Mouse (Mus musculus) lung, postnatal 36 days (tissue): ENCODE measurements around the gene Sparc.
"Not testable (repeated sequence)": the region's sequence is repeated elsewhere in the genome, so short reads cannot be mapped to it uniquely, and the experiment has no call there.

Experiments
- DNase-seq: peaks from one replicate; pipeline ENCODE4 v3.0.0; 2022; ENCODE audit warnings: mixed read lengths

Gene Sparc

DNA sequence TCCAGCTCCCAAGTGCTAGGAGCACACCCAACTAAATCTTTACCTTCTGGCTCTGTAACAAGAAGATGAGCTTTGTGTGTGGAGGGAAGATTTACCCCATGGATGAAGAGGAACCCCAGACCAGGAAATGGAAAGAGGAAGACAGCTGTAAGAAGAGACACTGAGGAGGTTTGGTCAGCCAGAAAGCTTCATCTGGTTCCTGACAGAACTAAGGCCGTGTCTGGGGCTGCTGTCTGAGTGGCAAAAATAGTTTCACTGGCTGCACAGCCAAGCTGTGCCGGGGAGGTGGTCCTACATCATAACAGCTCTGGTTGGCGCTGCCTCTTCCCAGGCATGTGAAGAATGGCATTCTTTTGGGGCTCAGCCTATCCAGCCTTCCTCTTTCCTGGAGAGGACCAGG lies 10.0 kb upstream of the Sparc start:
- peak; percentile 38 for DNase-seq

DNA sequence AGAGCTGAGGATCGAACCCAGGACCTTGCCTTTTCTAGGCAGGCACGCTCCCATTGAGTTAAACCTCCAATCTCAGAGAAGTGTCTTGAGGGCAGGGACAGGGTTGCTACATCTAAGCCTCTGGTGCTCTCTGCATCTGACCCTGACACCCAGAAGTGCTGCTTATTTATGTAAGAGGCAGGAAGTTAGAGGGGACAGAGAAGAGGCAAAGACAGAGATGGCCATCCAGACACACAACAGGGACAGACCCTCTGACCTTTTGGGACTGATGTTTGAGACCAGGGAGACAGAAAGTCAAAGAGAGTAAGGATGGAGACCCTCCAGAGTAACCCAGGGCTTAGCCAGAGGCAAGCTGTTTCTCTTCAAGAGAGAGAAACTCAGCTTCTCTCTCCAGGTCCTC lies 7.0 kb upstream of the Sparc start:
- DNase-seq: no peak

DNA sequence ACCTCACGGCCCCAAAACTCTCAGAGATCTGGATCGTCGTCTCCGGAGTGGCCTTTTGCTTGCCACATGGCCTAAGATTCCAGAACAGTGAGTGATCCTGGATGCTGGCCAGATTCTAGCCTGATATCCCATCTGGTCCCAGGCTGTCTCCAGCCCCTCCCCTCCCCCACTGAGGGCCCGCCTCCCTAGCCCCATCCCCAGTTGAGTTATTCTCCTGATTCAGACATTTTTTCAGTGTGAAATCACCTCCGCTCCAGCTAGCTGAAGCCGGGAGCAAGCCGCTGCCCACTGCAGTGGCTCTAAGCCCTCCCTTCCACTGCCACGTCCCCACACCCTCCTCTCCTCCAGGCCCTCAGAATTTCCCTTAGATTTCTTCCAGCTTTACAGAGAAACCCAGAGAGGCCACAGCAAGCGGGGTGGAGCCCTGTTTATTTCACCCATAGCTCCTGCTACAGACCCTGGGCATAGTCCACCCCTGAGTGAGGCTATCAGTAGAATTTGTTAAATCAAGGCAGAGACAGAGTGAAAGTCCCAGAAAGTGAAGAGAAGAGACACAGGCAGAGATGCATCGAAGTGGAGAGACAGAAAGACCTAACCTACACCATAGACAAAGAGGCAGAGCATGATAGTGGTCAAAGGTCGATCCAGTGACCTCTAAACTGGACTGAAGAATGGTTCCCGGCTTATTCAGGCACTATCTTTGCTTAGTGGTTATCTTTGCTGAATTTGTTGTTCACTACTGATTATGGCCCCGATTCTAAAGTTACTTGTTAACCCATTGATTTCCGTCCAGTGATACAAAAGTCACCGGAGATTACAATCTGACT lies 5.4 kb upstream of the Sparc start:
- peak; percentile 90 for DNase-seq

DNA sequence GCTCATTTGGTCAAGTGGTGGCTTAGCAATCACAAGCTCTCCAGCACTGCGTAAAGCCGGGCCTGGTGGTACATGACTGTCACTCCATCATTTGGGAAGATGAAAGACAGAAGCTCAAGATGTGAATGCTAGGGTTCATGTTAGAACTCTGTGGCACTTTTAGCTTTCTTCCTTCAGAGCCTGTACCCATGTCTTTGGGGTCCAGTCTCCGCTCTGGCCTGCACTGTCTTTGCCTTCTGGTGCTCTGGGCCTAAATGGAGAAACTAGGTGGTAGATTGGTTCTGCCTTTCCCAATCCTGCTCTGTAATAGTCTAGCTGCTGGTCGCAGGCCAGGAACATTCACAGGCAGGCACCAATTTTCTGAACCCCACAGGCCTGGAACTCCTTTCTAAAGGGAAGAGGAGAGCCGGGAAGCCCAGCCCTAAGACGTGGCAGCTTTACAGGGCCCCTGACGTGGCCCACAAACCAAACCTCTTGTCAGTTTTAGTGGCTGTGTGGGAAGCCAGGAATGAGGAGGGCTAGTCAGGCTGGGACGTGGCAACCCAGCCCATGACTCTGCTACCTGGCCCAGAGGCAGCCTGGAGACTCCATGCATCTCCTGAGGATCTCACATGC lies 1.9 kb upstream of the Sparc start:
- no peak for DNase-seq

DNA sequence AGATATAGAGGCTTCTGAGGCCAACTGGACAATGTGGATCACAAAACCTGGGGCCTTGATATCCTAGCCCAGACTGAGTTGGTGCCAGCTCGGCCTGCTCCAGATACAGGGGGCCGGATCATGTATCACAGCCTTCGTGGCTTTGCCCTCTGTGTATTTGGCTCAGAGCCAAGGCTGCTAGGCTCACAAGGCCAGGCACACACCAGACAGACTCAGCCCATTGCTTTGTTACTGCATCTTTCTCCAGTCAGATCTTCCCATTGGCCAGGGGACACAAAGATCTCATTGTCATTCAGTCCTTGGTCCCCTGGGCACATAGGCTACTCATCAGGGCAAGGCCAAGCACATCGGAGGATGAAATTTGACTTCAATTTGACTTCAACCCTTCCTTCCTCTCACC lies 773 bp upstream of the Sparc start:
- no peak for DNase-seq

DNA sequence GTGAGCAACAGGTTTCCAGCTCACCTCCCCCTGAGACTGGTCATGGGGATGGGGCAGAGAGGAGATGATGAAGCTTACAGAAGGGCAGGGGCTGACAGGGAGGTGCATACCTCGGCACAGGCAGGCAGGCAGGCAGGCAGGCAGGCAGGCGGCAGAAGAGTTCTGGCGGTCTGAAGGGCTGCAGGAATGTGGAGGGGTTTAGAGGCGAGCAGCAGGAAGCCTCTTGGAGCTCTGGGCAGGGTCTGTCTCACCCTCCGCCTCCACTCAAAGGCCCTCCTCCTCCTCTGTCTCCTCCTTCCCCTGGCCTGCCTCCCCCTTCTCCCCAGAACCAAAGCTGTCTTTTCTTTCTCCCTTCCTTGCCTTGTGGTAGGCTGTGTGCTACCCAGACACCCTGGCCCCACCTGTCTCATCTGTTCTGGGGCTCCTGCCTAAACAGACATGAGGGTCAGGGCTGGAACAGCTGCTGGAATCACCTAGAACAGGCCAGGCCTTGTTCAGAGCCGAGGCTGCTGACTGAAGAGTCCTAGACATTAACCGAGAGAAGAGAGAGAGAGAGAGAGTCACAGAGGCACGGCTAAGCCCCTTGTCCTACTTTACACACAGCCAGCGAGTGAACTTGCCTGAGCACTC lies 3.2 kb downstream of the Sparc start:
- peak; percentile 76 for DNase-seq

DNA sequence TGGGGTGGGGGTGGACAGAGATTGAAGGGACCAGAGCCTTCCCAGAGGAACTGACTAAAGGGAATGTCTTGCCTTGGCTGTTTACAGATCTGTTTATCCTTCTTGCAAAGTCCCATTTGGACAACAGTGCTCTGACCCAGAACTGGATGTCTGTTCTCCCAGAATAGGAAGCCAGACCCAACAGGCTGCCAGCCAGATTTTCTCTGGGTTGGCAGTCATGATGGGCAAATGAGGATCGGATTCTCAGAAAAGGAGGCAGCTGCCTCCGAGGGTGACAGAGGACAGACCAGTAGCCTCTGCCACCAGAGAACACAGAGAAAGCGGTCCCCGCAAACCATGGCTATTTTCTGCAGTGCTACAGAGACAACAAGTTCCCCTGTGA lies 3.7 kb downstream of the Sparc start:
- DNase-seq: peak; percentile 70

DNA sequence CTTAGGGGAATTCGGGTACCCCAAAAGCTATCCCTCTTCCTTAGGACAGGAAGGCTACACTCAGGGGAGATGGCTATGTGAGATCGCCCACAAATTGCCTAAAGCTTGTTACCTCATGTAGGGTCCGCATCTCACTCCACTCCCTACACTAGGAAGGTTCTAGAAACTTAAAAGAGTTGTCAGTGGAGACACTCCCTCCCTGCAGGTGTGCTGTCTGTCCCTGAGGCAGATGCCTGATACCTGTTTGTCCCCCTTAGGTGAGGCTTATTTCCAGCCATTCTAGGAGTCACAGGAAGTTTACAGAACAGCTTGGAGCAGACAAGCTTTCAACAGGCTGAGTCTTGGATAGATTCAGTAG lies 4.3 kb downstream of the Sparc start:
- no peak for DNase-seq

DNA sequence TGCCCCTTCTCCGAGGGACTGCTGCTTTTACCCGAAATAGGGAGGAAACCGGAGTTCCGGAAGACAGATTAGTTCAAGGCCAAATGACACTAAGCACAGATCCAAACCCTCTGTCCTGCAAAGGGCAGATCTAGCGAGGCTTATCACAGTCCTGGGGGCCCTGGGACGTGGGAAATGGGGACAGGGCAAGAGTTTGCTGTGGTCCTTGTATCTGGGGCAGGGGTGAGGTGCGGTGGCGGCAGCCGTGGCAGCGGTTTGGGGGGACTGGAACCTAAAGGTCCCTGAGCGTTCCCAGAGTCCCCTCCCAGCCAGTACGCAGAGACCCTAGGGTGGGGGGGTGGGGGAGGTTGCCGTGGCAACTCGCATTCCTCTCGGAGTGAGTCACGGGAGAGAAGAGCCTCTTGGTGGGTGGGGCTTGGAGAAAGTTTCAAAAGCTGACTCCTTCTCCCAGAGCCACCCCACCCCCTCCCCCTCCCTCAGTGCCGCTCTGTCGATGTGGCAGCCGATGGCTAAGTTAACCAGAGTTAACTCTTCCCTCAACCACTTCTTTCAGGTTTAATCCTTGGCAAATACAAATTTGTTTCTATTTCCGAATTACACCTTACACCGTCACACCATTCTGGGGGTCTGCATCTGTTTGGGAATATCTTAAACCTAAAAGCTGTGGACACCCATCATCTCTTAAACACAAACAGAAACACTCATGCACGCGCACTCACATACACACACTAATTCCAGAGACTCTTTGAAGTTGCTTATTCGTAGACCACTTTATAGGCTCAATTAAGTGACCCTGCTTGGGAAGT lies 4.9 kb downstream of the Sparc start:
- peak; percentile 88 for DNase-seq

DNA sequence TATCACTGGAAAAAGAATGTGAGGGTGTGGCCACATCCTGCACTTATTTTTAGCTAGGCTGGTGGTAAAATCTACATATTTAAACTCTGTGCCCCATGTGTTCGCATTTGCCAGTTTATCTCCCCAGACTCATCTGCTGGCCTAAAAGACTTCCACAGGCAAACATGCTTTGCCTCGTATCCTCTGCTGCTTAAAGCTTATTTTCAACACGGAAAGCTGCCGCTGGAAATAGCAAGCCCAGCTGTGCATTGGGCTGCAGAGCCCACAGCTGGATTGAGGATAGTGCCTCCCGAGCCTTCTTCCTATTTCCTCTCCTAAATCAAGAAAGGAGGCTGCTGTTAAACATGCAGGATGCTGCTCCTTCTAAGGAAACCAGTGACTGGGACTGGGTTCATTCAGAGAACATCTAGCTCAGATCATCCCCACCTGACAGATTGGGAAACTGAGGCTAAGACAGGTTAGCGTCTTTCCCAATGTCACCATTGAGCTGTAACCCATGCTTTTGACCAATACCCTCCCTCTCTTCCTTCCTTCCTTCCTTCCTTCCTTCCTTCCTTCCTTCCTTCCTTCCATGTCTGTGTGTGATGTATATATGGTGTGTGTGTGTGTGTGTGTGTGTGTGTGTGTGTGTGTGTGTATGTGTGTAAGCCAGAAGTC lies 6.2 kb downstream of the Sparc start:
- no peak for DNase-seq

DNA sequence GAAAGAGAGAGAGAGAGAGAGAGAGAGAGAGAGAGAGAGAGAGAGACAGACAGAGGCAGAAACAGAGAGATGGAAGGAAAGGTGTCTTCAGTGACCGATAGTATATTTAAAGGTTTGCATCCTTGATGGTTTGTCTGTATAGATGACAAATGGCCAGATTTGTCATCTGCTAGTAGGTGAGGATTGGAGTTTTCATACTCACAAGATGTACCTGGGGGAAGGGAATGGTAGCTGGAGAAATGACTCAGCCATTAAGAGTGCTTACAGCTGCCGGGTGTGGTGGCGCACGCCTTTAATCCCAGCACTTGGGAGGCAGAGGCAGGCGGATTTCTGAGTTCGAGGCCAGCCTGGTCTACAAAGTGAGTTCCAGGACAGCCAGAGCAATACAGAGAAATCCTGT lies 7.3 kb downstream of the Sparc start:
- not testable (repeated sequence) for DNase-seq

DNA sequence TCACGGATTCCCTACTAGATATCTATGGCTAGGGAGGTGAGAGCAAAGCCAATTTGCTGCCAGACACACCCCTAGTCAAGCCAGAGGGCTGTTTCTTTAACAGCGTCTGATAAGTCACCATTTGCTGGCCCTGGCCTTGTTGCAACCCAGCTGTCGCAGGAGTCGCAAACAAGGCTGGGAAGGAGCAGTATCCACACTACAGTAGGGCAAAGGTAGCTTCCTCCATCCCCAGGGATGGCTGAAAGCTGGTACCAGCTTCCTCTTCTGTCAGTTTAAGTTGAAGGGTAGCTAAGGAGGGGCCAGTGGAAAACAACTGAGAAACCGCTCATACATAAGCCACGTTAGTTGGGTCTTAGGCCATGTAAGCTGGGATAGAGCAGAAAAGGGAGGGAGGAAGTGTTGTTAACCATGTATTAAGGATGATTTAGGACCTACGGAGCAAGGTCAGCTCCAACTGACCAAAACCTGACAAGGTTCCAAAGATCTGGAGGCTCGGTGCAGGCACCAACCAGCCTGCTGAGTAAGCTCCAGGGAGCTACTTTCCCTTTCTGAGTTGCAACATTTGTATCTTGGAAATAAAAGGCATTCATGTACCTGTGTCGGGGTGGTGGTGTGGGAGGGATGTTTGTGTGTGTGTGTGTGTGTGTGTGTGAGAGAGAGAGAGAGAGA lies 7.8 kb downstream of the Sparc start:
- DNase-seq: peak; percentile 61

DNA sequence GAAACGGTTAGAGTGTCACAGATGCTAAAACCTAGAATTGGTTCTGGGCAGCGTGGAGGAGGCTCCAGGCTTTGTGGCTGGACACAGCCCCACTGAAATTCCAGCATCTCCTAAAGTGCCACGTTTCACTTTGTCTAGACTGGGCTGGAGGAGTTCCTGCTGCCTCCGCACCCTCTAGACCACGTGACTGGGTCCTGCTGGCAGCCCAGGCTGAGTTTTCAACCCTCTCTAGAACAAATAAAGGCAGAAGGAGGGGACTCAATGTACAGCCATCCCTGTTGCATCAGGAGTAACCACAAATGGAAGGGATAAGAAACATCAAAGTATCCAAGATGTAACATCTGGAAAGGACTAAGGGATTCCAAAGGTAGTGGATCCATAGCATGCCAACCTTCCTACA lies 8.7 kb downstream of the Sparc start:
- DNase-seq: peak; percentile 87

DNA sequence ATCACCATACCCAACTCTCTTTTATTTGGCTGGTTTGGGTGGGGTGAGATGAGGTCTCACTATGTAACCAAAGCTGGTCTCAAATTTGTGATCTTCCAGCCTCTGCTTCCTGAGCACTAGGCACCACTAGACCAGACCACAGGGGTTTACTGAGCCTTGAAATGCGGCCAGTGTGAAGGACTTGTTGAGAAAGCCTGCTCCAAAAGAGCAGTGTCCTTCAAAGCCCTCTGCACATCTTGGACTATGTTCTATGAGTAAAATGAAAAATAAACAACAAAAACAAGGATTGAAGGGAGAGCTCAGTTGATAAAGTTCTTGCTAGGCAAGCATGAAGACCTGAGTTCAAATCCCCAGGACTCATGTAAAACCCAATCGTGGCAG lies 9.6 kb downstream of the Sparc start:
- no peak for DNase-seq

DNA sequence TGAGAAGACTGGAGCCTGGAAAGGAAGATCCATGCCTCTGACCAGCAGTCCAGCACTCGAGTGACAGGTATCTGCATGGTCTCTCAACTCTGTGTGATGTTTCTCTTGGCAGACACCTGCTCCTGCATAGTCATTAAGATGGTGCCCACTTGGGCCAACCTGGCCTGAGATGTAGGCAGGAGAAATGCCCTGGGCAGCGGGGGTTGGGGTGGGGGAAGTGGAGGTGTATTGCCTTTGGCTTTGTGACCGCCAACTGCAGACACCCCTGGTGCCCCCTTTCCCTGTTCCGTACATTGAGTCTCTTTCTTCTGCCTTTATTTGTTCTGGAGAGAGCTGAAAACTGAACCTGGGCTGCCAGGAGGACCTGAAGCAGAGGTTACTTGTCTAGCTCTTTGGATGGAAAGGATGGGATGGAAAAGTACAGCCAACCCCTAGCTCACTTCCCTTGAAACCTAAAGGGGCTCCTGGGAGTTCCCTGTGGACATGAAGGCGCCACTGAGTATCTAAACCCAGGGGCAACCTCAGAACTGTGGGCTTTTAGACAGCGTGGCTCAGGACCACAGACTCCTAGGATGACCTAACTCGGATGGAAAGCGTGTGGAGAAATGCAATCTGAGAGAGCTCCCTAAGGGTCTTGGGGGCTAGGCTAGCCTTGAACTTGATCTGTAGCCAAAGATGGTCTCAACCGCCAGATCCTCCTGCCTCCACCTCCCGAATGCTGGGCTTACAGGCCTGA lies 10.1 kb downstream of the Sparc start:
- DNase-seq: no peak

DNA sequence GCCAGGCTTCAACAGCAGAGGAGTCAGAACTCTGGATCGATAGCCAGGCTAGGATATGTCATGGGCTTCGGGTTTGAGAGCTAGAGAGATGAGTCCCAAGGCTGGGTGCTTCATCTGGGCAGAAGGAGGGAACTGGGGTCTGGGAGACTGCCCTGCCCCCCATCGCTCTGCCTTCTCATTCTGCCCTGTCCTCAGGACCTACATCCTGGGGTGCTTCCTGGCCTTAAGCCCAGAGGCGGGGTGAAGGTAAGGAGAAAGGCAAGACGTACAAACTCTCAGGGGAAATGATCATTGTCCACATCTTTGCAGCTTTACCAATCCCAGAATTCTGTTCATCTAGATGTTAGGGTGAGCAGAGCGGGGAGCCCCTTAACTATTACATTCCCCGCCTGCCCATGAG lies 10.9 kb downstream of the Sparc start:
- no peak for DNase-seq

DNA sequence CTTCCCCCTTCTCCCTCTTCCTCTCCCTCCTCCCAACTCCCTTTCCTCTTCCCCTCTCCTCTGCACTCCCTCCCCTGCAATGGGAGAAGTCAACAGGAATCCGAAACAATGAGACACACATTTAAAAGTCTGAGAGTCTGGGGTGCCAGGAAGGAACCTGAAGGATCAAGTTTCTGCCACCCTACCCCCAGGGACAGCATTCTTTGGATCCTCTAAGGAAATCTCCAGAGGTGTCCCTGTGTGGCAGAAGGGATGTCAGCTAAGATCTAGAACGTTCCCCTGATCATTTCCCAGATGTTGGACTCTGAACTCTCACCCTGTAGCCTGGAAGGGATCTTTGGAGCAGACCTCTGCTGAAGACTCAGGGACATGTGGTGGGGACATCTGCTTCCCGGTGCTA lies 12.5 kb downstream of the Sparc start:
- no peak for DNase-seq

DNA sequence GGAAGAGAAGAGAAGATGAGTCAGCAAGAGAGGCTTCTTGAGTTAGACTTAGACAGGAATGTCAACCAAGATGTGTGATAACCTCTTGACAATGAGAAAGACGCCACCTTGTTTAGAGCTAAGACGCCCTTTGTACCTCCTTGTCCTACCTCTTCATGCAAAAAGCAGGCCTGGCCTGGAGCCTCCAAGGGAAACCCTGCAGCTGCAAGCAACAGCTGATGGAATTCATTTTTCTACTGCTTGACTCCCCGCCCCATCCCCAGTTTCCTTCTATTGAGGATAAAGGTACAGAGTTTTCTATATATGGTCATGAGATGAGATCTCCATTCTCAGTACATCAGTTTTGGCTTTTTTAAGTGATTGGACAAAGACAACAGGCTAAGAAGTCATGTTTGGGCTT lies 13.0 kb downstream of the Sparc start:
- DNase-seq: no peak

DNA sequence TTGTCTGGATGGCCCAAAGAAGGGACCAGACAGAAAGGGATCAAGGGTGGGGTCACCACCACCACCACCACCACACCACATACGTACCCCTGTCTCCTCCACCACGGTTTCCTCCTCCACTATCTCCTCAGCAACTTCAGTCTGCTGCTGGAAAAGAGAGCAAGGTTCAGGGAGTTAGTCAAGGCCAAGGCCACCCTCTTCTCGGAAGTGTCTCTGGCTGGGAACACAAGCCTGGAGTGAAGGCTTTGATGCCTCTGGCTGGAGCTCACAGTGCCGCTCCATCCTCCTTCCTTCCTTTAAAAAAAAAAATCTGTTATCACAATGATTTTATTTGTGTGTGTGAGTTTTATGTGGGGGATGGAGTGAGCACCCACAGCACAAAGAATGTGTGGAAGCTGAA lies 15.8 kb downstream of the Sparc start:
- no peak for DNase-seq

DNA sequence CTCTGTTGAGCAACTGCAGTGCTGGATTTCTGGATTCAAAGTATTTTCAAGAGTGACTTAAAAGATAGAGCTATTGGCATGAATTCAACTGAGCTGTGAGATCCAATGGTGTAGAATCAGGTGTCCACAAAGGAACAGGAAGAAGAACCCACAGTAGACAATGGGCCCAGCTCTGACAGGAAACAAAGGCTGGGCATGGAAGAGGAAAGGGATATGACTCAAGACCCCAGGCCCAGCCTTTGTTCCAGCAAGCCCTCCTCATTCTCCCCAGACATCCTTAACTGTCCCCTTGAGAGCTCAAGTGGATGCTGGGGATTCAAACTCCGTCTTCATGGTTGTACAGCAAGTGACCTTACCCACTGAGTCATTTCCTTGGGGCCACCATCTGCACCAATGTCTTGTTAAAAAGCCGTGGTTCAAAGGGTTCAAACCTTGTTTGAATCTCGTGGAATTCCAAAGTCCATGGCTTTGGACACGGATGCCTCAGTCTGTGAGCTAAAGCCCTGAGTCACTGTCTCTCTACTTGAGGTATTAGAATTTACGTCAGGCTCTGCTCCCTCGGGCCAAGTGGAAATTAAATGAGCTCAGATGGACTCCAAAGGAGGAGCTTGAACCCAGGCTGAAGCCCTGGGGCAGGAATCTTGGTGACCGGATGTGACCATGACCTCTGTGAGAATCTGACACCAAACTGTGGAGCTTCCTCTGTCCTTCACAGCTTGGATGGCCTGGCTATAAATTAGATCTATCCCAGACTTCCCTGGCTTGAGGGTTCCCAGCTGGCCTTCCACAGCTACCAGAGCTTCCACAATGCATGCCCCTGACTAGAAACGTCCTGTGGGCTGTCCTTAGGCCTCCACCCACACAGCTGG lies 17.1 kb downstream of the Sparc start:
- DNase-seq: peak; percentile 69
